Mouse (Mus musculus) kidney, adult 8-10 months (tissue): Measurements from ENCODE around the gene Hapln4.
"Not testable (repeated sequence)": the region's sequence is repeated elsewhere in the genome, so short reads cannot be mapped to it uniquely, and the experiment has no call there.

ENCODE experiments used
- DNase-seq, 2 experiments: peaks; one replicate each; pipeline ENCODE4 v3.0.0; 2022

Hapln4 gene

GRCm38 (mm10) chr8:70083285-70083684 lies at the start of gene Hapln4:
Hapln4 (plus strand) TSS chr8:70083457.
- peak; percentile 35 to 46 for DNase-seq

GRCm38 (mm10) chr8:70037994-70038393 lies 45.3 kb upstream of the Hapln4 start:
- DNase-seq: no peak

DNA sequence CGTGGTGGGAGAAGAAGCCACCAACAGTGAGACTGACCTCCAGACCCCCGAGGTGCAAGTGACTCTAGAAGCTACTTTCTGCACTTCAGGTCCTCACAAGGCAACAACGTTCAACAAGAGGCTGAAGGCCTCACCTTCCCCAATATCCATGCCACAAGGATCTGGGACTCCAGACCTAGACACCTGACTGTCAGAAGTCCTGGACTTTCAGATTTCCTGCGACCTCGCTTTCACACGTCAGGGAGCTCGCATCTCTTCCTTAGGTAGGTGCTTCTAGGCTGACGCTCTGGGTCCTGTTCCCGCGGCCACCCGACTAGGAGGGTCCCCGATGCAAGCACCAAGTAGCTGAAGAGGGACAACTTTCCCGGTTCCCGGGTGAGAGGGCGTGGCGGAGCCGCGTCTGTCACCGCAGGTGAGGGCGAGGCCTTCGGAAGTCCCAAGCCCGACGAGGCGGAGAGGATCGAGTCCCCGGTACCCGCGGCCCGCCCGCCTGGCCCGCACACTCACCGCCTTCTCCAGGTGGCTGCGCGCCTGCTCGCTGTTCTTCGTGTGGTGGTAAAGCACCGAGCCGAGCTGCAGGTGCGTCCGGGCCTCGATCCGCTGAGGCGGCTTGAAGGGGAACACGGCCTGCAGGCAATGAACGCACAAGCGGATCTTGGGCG lies 41.2 kb upstream of the Hapln4 start:
- DNase-seq: peak; percentile 34 to 41

GRCm38 (mm10) chr8:70042583-70043455 lies 40.4 kb upstream of the Hapln4 start, which contains the start of the genes Mau2 and Sugp1:
Mau2 (minus strand) TSS chr8:70042734.
Sugp1 (plus strand) TSS chr8:70042813.
- peak; percentile 94 to 97 for DNase-seq

- peak in 1 of 2 experiments; percentile 39 for DNase-seq
Observed at GRCm38 (mm10) chr8:70043996-70044395, 39.3 kb upstream of the Hapln4 start.

- no peak for DNase-seq
Observed at GRCm38 (mm10) chr8:70049662-70050061, 33.6 kb upstream of the Hapln4 start.

DNA sequence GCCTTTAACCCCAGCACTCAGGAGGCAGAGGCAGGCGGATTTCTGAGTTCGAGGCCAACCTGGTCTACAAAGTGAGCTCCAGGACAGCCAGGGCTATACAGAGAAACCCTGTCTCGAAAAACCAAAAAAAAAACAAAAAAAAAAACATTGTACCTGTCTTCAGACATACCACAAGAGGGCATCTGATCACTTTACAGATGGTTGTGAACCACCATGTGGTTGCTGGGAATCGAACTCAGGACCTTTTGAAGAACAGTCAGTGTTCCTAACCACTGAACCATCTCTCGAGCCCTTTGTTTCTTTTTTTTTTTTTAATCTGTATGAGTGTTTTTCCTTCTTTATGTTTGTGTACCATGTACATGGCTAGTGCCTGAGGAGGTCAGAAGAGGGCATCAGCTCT lies 32.8 kb upstream of the Hapln4 start:
- not testable (repeated sequence) for DNase-seq

GRCm38 (mm10) chr8:70057721-70058120 lies 25.5 kb upstream of the Hapln4 start:
- DNase-seq: no peak

DNA sequence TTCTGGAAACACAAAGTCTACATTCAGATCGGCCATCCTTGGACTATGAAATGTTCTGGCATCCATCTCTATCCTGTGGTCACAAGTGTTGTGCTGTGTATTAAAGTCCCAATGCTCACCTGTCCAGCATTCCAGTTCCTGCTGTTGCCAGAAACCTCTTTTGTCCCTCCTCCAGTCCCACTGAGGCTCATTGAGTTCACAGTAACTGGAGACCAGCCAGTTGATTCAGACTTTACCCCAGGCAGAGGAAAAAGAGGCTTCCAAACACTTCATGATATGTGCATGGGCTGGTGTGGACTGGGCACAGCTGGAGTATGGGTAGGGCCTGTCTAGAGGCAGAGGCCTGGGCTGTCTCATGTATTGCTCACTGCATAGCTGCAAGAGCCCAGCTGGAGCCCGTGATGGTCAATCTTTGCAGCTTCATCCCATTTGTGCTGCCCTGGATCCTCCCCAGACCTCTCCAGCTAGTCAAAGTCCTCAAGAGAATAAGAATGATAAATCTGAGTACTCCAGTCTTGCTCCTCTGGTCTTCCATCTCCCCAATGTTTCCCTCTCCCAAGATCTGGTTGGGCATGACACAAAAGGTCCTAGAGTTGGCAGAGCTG lies 11.3 kb upstream of the Hapln4 start:
- peak; percentile 10 to 39 for DNase-seq

DNA sequence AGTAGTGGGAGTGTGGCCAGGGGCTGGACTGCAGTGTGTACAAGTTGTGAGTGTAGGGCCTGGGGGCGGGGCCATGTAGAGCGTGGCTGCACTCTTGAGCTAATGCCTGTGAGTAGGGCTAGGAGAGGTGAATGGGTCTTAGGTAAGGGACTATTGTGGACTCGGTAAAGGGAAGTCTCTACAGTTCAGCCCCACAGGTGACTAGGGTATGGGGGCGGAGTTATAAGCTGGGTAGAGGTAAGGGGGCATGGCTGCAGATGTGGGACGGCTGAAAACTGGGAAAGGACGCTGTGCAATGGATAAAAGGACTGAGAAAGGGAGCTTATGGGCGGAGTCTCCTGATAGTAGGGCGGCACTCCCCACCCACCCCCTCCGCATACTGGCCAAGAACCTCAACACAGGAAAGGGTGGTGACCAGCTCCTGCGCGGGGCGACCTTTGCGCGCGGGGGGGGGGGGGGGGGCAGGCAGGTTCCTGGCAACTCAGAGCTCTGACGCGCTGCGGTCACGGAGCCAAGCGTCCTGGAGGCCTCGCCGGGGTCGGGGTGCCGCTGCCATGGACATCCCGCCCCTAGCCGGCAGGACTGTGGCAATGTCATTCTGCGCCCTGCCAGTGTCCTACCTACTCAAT lies 10.7 kb upstream of the Hapln4 start, which contains the start of gene Tm6sf2:
TSS of gene Tm6sf2 (plus strand) at position 484 of the 629 bp plus-strand sequence.
- DNase-seq: peak; percentile 64 to 72

DNA sequence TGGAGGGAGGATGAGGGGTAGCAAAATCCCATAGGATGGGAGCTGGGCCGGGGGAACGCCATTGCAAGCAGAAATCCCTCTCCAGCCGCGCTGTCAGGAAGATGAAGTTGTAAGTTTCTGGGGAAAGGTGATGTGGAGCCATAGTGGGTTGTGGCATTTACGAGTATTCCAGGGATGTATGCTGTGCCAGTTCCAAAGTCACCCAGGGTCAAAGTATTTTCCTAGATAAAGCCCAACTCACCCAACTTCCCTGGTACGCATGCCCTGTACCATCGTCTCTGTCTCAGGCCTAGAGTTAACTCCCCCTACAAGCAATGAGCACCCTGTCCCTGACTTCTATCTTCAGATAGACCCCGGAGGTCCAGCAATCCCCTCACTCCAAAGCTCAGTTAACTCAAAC lies 10.1 kb upstream of the Hapln4 start:
- DNase-seq: no peak

DNA sequence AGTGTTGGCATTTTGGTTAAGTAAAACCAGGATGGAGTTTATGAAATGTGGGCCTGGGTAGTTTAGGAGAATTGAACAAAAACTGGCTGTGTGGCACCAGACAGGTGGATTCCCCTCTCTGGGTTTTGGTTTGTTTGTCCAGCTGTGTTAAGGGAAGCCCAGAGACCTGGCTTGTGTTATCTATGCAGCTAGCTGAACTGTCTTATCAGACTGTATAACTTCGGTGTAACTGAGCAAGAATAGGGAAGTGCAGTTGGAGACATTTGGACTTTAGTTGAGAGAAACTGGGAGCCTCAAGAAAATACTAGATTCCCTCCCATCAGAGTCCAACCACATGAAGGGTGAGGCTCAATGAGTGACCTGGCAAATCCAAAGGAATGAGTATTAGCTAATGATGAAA lies 9.6 kb upstream of the Hapln4 start:
- DNase-seq: no peak

- no peak for DNase-seq
Observed at GRCm38 (mm10) chr8:70081976-70082375, 1.3 kb upstream of the Hapln4 start.

DNA sequence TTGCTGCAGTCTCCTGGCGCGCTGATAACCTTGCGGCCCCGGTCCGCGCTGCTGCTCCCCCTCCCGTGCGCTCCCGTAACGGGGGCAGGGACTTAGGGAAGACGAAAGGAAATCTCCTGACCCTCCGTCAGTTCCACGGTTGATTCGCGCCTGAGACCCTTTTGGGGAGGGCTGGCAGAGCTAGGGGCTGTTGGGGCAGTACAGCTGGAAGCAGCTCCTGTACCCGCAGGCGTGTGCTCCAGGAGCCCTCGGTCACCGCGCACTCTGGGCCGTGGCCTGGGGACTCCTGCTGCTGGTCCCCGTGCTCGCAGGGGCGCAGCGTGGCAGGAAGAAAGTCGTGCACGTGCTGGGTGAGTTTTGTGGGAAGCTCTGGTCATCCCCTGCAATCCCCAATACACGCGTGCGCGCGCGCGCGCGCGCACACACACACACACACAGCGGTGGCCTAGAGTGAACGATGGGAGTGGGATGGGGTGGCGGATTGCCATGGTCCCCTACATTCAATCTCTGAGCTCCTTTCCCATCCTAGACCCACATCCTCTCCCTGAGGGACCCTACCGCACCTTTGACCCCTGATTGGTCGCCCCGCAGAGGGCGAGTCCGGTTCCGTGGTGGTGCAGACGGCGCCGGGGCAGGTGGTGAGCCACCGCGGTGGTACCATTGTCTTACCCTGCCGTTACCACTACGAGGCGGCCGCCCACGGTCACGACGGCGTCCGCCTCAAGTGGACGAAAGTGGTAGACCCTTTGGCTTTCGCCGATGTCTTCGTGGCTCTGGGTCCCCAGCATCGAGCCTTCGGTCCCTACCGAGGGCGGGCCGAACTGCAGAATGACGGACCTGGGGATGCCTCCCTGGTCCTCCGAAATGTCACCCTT lies 1.2 kb downstream of the Hapln4 start:
- no peak for DNase-seq

- DNase-seq: no peak
Observed at GRCm38 (mm10) chr8:70086151-70086550, 2.9 kb downstream of the Hapln4 start.

DNA sequence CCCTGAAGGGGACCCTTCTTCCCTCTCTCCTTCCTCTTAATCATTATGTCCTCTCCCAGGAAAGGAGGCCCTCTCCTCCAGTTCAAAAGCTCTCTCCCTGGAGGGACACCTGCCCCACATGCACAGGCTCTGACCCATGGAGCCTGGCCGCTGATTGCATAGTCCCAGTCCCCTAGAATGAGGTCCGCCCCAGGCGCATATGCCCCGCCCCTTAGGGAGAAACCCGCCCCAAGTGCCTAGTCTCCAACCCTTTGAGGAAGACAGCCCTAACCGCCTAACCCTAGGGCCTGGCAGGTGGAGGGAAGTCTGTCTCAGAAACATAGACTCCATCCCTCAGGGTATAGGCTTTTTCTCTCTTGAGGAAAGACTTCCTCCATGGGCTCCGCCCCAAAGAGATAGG lies 4.0 kb downstream of the Hapln4 start:
- no peak for DNase-seq

DNA sequence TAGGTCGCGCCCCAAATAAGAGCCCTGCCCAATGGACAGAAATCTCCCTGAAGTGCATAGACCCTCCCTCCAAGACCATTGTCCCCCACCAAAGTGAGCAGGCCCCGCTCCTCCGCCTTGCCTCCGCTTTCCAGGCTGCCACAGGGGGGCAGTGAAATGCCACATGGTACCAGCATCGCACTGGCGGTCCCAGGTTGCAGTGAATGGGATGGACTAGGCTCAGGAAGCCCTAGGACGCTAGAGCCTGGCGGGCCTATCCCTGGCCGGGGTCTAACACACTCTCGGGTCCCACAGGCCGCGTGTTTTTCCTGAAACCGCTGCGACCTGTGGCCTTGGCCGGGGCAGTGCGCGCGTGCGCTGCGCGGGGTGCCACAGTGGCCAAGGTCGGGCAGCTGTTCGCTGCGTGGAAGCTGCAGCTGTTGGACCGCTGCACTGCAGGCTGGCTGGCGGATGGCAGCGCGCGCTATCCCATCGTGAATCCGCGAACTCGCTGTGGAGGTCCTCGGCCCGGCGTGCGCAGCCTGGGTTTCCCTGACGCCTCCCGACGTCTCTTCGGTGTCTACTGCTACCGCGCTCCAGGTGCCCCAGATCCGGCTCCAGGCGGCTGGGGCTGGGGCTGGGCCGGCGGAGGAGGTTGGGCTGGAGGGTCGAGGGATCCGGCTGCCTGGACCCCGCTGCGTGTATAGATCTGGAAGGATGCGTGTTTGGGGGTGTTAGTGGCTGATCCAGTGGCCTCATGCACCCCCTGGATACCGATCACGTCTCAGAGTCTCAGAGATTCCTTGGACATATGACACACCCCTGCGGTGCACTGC lies 4.8 kb downstream of the Hapln4 start:
- peak in 1 of 2 experiments; percentile 29 for DNase-seq

- no peak for DNase-seq
Observed at GRCm38 (mm10) chr8:70089296-70089960, 6.2 kb downstream of the Hapln4 start.

GRCm38 (mm10) chr8:70092786-70093185 lies 9.5 kb downstream of the Hapln4 start:
- DNase-seq: no peak

DNA sequence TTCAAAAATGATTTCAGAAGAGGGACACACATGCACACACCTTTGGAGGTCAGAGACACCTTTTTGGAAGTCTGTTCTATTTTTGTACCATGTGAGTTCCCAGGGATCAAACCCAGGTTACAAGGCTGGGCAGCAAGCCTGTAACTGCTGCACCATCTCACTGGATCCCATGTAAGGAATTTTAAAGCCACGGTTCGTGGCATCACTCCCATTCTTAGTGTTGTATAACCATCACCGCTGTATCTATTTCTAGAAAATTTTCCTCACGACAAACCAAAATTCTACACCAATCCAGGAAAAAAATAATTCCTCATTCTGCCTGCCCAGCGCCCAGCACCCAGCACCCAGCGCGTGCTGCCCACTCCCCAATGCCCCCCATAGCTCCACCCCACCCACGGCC lies 16.0 kb downstream of the Hapln4 start:
- no peak for DNase-seq
